Mouse (Mus musculus) gastrocnemius, adult 18-20 months (tissue): ENCODE measurements at regions not wholly inside any gene's neighbourhood (a gene's known extent, or its start where the extent isn't known, plus 50 kb on each side); places are given as distances from the start of the nearest gene placed in this dataset.
"Not testable (repeated sequence)": the region's sequence is repeated elsewhere in the genome, so short reads cannot be mapped to it uniquely, and the experiment has no call there.

Experiments
- DNase-seq: peaks from one replicate; pipeline ENCODE4 v3.0.0; 2021; ENCODE audit warnings: low spot score

DNA sequence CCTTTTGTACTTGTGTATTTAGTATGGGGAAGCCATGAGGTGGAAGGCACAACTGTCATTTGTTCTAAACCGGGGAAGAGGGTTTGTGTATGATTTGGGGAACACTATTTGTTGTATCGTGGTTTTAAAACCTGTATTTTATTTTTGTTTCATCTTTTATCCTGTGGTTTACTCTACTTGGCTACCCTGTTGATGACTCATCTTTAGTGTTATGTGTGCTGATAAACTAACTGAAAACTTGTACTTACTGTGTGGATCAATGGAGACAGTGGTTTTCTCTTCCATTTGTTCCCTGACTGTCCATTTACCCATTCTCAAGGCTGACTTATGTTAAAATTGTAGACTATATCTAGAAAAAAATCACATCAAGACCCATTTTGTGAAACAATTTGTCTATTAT is 512.8 kb downstream of the Serpinb8 start:
- no peak for DNase-seq

DNA sequence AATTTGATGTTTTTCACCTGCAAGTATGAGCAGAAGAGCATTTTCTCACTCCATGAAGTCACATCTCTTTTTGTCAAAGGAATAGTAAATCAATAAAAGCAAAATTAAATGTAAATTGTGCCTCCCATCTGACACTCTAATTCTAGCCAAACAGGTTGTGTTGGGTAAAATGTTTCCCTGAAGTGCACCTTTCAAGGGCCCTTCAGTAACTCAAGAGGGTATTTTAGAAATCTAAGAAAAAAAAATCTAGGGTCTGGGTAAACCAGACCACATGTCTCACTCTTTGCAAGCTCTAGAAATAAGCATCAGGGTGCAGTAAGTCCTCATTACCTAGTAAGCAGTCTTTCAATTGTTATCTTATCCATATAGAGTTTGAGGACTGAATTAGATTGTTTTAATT is 521.2 kb downstream of the Serpinb8 start:
- DNase-seq: no peak

DNA sequence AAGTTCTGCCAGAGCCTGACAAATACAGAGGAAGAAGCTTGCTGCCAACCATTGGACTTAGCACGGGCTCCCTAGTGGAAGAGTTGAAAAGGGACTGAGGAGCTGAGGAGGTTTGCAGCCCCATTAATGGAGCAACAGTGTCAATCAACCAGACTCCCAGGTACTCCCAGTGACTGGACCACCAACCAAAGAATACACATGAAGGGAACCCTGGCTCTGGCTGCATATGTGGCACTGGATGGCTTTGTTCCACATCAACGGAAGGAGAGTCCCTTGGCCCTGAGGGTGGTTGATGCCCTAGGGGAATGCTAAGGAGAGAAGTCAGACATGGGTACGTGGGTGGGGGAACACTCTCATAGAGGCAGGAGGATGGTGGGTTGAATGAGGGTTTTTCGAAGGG is 537.6 kb downstream of the Serpinb8 start:
- DNase-seq: no peak

DNA sequence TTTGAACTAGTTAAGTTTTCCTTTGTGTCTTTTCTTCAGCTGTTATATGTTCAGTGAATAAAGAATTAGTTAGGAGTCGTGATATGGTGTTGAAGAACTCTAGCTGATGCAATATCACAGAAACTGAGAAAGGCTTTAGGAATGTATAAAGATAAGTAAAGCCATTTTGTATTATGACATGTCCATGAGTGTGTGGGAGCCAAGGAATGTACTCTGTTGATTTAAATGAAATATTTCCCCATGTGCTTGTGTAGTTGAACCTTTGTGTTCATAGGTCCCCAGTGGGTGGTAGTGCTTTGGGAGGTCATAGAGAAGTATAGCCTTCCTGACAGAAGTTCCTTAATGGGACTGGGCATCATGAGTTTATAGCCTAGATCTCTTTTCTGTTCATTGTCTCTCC is 542.2 kb downstream of the Serpinb8 start:
- no peak for DNase-seq

DNA sequence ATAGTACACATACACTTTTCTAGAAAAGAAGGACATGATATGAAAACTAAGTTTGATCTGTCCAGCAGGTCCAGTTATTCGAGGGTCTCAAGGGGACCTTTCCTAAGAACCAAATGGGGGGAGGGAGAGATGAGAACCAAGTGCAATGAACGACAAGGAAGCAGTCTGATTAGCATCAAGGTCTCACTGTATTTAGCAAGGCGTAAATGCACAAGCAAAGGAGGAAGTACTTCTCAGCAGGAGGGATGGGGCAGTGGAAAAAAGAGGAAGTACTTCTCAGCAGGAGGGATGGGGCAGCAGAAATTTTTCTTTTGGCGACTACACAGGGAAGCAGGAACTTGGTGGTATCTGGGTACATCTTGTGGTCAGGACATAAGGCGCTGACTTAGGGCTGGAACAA is 545.5 kb downstream of the Serpinb8 start:
- not testable (repeated sequence) for DNase-seq

DNA sequence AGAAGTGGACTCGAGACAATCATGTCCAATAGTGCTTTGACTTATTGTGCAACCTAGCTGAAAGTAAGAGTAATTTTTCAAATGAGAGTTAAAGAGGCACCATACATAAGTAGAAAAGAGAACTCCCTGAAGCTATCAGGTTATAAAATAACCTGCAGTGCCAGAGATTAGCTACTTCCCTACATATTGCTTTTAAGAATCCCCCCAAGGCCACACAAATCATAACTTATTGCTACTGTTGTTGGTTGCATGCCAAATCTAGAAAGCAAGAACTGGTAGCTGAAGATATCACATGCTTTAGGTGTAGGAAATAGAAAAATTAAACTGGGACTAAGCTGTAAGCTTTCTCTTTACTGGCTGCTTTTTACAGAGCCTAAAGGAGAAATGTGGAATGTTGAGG is 554.3 kb downstream of the Serpinb8 start:
- no peak for DNase-seq

DNA sequence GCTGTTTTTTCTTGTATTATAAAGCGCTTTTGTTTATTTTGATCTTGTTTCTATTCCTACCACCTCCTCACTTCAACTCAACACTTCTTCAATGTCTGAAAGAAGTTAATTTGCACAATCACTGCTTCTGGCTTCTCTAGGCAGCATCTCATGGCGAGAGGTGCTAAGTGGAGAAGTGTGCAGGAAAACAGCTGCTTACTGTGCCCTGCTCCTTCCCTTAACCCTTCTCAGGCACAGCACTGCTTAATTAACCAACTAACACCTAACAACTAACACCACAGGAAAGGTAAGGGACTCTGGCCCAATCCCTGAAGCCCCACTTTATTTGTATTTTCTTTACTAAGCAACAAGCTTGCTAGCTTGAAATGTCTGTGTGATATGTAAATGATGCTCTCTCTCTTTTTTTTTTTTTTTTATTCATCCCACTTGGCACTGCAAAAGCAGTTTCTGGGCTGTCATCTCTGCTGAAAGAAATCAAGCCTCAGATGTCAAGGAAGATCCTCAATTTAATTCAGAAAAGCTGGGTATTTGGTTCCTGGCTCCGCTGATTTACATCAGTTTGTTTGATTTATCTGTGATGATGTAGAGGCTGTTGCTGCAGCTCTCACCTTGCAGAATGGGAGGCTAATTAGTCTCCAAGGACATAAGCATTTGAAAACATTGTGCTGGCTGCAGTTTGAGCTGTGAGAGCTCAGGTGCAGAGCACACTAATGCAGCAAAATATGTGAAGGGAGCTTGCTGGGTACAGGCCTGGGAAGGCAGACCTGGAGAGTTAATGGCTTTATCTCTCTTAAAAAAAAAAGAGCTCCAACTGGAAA is 591.8 kb downstream of the Serpinb8 start:
- no peak for DNase-seq

DNA sequence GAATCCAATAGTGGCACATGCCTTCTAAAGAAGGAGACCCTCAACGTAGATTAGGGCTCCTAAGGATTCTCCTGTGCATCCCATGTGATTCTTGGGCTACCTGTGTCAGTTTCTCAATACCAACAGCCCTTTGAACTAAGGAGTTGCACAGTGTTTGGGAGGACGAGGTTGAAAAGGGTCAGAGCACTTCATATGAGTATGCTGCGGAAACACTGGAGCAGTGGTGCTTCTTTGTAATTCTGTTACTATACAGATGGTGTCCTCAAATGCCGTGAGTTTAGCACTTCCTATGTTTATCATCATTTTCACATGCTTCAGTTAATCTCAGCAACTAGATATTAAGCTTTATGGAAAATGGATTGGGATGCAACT is 592.3 kb downstream of the Serpinb8 start:
- DNase-seq: no peak

DNA sequence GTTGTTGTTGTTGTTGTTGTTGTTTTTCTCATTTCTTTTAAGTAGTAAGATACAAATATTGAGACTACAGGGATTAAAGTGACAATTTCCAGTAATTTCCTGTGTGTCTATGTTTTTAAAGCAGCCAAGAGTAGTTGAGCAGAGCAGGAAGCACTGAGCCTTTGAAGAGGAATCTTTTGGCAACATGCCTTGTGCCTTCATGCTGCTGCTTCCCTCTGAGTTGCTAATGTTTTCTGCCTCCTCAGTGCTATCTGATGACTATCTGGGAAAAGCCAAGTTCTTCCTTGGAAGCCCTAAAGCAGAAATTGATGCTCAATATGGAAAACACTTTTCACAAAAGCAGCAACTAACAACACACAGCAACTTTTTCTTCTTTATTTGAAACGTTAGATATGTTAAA is 634.2 kb downstream of the Serpinb8 start:
- no peak for DNase-seq

DNA sequence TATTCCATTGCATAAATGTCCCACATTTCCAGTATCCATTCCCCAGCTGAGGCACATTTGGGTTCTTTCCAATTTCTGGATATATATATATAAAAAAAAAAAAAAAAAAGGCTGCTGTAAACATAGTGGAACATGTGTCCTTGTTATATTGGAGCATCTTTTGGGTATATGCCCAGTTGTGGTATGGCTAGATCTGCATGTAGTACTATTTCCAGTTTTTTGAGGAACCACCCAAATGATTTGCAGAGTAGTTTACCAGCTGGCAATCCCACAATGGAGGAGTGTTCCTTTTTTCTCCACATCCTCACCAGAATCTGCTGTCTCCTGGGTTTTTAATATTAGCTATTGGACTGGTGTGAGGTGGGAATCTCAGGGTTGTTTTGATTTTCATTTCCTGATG is 650.3 kb downstream of the Serpinb8 start:
- DNase-seq: no peak

DNA sequence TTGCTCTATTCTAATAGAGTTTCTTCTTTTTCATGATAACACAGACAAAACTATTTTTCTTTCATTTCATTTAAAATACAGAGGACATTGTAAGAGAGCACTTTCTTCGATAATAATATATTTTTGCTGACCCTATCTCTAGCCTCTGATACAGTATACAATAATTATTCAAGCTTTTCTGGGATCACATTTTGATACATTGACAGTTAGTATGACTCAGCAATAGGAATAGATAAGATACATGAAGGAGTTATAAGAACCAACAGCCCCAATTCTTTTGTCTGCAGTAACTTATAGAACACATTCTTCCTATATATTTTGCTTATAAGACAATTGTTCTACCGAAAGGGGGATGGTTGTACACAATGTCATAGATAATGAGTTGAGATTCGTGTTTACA is 665.3 kb downstream of the Serpinb8 start:
- no peak for DNase-seq

DNA sequence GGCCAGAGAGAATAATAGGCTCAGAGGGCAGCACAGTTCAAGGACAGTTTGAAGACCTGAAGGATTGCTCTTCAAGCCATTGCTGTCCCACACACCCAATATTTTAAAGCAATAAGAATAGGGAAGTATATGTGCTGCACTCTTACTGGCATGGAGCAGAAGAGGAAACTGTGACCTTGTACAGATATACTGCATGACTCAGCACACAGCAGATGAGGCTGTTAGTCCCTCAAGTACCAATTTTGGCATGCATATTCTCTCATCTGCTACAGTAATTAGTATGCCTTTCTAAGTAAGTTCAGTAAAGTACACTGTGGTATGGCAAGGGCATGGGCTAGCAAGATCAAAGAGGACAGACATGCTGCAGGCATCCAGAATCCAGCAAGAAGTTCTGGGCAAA is 669.5 kb downstream of the Serpinb8 start:
- DNase-seq: no peak

DNA sequence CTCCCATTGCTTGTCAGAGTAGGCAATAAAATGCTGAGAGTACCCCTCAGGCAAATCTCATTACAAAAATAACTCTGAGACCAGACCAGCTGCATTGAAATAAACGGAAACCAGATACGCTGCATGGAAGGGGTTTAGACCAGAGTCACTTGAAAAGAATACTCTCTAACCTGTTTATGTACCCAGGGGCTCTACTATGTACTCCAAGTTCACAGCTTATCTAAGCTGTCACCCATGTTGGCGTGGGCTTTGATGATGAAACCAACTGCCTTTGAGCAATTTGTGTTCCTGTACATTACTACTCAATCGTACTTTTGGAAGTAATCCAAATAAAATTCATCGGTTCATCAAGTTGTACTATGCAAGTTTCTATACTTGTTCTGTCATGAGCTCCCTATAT is 692.3 kb downstream of the Serpinb8 start:
- no peak for DNase-seq

DNA sequence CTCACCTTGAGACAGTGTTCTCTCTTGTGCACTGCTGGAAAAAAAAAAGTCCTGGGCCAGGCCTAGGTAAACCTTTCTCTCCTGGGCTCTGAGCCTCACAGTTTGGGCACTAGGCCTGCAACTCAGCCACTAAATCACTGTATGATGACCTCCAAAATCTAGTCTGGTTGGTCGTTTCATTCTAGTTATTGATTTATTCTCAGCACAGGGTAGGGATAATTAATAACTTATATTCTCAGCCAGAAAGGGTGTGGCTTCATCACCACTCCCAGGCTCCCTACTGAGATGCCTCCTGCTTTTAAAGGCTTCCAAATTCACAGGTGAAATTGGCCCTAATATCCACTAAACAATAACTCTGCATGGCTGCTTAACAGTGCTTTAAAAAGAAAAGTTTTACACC is 696.8 kb downstream of the Serpinb8 start:
- DNase-seq: no peak
